Mouse (Mus musculus) stomach, postnatal 0 days (tissue): ENCODE measurements around the gene Rmi2. TPM values are rescaled to one million over a fixed set of nuclear protein-coding genes. Genes with fewer than 3 reads are reported as not detected.

Experiments
- ATAC-seq: fragments of 200-750 bp; cut with Nextera tagmentation; 2 replicates; pipeline ENCODE4 v1.8.0; 2017; ENCODE audit not compliant: low FRiP score, low TSS enrichment
- DNase-seq: peaks from one replicate; pipeline ENCODE4 v3.0.0-alpha.2; 2016; ENCODE audit warnings: low spot score
- H3K27ac ChIP-seq: fragments of 300-500 bp; sonication (generic); replicated peaks from 2 replicates; pipeline ENCODE4 v1.5.1; 2014; ENCODE audit warnings: mild to moderate bottlenecking, control low read depth
- H3K27me3 ChIP-seq: fragments of 300-500 bp; sonication (generic); 2 replicates; pipeline ENCODE4 v1.6.1; 2014; ENCODE audit warnings: low read length; ENCODE audit not compliant: control insufficient read depth, insufficient read depth
- H3K36me3 ChIP-seq: fragments of 300-500 bp; sonication (generic); 2 replicates; pipeline ENCODE4 v1.6.1; 2014; ENCODE audit warnings: low read length, mixed read lengths; ENCODE audit not compliant: control insufficient read depth, insufficient read depth
- H3K4me1 ChIP-seq: fragments of 300-500 bp; sonication (generic); replicated peaks from 2 replicates; pipeline ENCODE4 v1.6.1; 2014; ENCODE audit warnings: antibody characterized with exemption; ENCODE audit not compliant: control insufficient read depth, insufficient read depth
- H3K4me2 ChIP-seq: fragments of 300-500 bp; sonication (generic); replicated peaks from 2 replicates; pipeline ENCODE4 v1.6.1; 2014; ENCODE audit warnings: low read depth, mild to moderate bottlenecking, control low read depth, moderate library complexity
- H3K4me3 ChIP-seq: fragments of 300-500 bp; sonication (generic); 2 replicates; pipeline ENCODE4 v1.5.1; 2014; ENCODE audit warnings: low read depth, low read length, control low read depth
- H3K9ac ChIP-seq: fragments of 300-500 bp; sonication (generic); 2 replicates; pipeline ENCODE4 v1.6.1; 2014; ENCODE audit warnings: mild to moderate bottlenecking, low read length, control low read depth, mixed read lengths
- H3K9me3 ChIP-seq: fragments of 300-500 bp; sonication (generic); 2 replicates; pipeline ENCODE4 v1.6.1; 2016; ENCODE audit warnings: low read length; ENCODE audit not compliant: control insufficient read depth
- CTCF ChIP-seq: IDR thresholded peaks from 2 replicates; pipeline ENCODE4 v1.5.1; 2016; ENCODE audit warnings: antibody characterized with exemption, low read depth, mild to moderate bottlenecking, moderate library complexity
- EP300 ChIP-seq: optimal IDR thresholded peaks from 2 replicates; pipeline ENCODE3; 2016; ENCODE audit warnings: antibody characterized with exemption
- WGBS: fragments of 180-500 bp; shearing (Covaris S2); extraction: QIAGEN DNeasy Blood & Tissue Kit; methylation state at CpG from one replicate; pipeline ENCODE4 v1.1.7; 2014; 5-methylcytosine and 5-hydroxymethylcytosine counted together
- polyA plus RNA-seq: library from polyadenylated mRNA; unstranded; fragments of >200 nt; fragmentation: Nextera tagmentation; extraction: Ambion mirVana; gene quantifications from 2 replicates; pipeline ENCODE4 v1.2.1, GENCODE M21; 2015

Gene Rmi2
- polyA plus RNA-seq, 1 experiment from 2014 or later: 0.76 TPM

- H3K9me3 ChIP-seq: no peaks in the 10 kb centered on the region
- H3K4me2 ChIP-seq: no peak overlapping the region
- WGBS: 45% methylated on average over 4 of the region's 4 CpGs
- H3K36me3 ChIP-seq: no peaks in the 10 kb centered on the region
- H3K4me3 ChIP-seq: no peak overlapping the region
- H3K27me3 ChIP-seq: no peaks in the 10 kb centered on the region
- no peak for DNase-seq
- 0 out of 2 replicates have a peak overlapping the region, but pooled peaks have one; percentile 13 for H3K27ac ChIP-seq
- H3K9ac ChIP-seq: no peak overlapping the region
- no peak for ATAC-seq
- no peaks in the 10 kb centered on the region for H3K4me1 ChIP-seq
- TF ChIP-seq EP300: no peak
- no peak for TF ChIP-seq CTCF
Measured at GRCm38 (mm10) chr16:10821387-10821786, 13.5 kb upstream of the Rmi2 start.

GRCm38 (mm10) chr16:10824536-10824935 is 10.3 kb upstream of the Rmi2 start:
- 79% methylated on average over 1 of the region's 1 CpGs for WGBS
- H3K4me2 ChIP-seq: no peak overlapping the region
- no peaks in the 10 kb centered on the region for H3K4me1 ChIP-seq
- H3K27me3 ChIP-seq: no peaks in the 10 kb centered on the region
- H3K9me3 ChIP-seq: no peaks in the 10 kb centered on the region
- no peak overlapping the region for H3K4me3 ChIP-seq
- DNase-seq (no peak), ATAC-seq (no peak)
- H3K9ac ChIP-seq: no peak overlapping the region
- H3K36me3 ChIP-seq: no peaks in the 10 kb centered on the region
- TF ChIP-seq CTCF (no peak), EP300 (no peak)
- no peak overlapping the region for H3K27ac ChIP-seq

- no peak for TF ChIP-seq CTCF
- no peak for TF ChIP-seq EP300
Measured at GRCm38 (mm10) chr16:10825840-10826239, 9.0 kb upstream of the Rmi2 start.

DNA sequence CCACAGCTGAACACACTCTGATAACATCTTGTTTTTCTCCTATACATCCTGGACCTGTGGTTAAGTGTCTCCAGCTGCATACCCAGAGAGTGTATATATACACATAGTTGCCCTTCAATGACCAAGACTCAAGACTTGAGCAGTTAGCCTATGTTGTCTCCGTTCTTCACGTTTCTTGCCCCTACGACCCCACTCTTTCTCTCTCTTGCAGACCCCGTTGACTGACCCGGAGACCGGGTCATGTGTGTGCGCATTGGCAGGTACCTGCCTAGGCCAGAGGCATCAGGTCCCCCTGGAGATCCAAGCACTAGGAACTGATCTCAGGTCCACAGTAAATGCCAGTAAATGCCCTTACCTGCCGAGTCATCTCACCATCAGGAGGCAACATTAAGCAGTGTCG is 7.6 kb upstream of the Rmi2 start:
- H3K36me3 ChIP-seq: no peaks in the 10 kb centered on the region
- ATAC-seq: no peak

More at GRCm38 (mm10) chr16:10825840-10826239, 9.0 kb upstream of the Rmi2 start:
- ATAC-seq (no peak), DNase-seq (no peak)
- WGBS: 72% methylated on average over 4 of the region's 4 CpGs
- Histone ChIP-seq H3K9ac (no peak overlapping the region), H3K27ac (no peak overlapping the region), H3K36me3 (no peaks in the 10 kb centered on the region), H3K27me3 (no peaks in the 10 kb centered on the region), H3K4me2 (no peak overlapping the region), H3K9me3 (no peaks in the 10 kb centered on the region), H3K4me1 (no peaks in the 10 kb centered on the region), H3K4me3 (no peak overlapping the region)

GRCm38 (mm10) chr16:10827766-10828460 is 6.9 kb upstream of the Rmi2 start:
- H3K4me2 ChIP-seq: no peak overlapping the region
- no peak overlapping the region for H3K9ac ChIP-seq
- DNase-seq: no peak
- H3K4me3 ChIP-seq: no peak overlapping the region
- WGBS: 82% methylated on average over 7 of the region's 7 CpGs
- TF ChIP-seq CTCF: no peak
- no peak for TF ChIP-seq EP300
- no peaks in the 10 kb centered on the region for H3K4me1 ChIP-seq
- H3K27me3 ChIP-seq: no peaks in the 10 kb centered on the region
- H3K36me3 ChIP-seq: no peaks in the 10 kb centered on the region
- H3K9me3 ChIP-seq: no peaks in the 10 kb centered on the region
- H3K27ac ChIP-seq: no peak overlapping the region
- ATAC-seq: no peak

More for the DNA sequence above, 7.6 kb upstream of the Rmi2 start:
- whole genome bisulfite sequencing: 91% methylated on average over 9 of the region's 9 CpGs
- Histone ChIP-seq H3K9me3 (no peaks in the 10 kb centered on the region), H3K4me1 (no peaks in the 10 kb centered on the region), H3K9ac (no peak overlapping the region), H3K4me2 (no peak overlapping the region), H3K27me3 (no peaks in the 10 kb centered on the region), H3K4me3 (no peak overlapping the region), H3K27ac (no peak overlapping the region)
- DNase-seq: no peak
- TF ChIP-seq CTCF (no peak), EP300 (no peak)

GRCm38 (mm10) chr16:10828461-10828805 is 6.4 kb upstream of the Rmi2 start:
- no peak for ATAC-seq
- Histone ChIP-seq H3K27ac (no peak overlapping the region), H3K4me3 (no peak overlapping the region), H3K9me3 (no peaks in the 10 kb centered on the region), H3K4me2 (no peak overlapping the region), H3K36me3 (no peaks in the 10 kb centered on the region), H3K9ac (no peak overlapping the region), H3K27me3 (no peaks in the 10 kb centered on the region), H3K4me1 (no peaks in the 10 kb centered on the region)
- WGBS: 69% methylated on average over 4 of the region's 4 CpGs
- no peak for DNase-seq
- TF ChIP-seq CTCF: no peak
- no peak for TF ChIP-seq EP300
